Mouse (Mus musculus) hindlimb bud, embryonic 11.5 days (tissue): Measurements from ENCODE around the gene Cdc123.

Experiments used
- DNase-seq: peaks from one replicate; pipeline ENCODE4 v3.0.0-alpha.2; 2012; ENCODE audit warnings: low read depth, low spot score; ENCODE audit errors: extremely low spot score

Gene Cdc123

GRCm38 (mm10) chr2:5805228-5805627 is 39.7 kb downstream of the Cdc123 start:
- no peak for DNase-seq

GRCm38 (mm10) chr2:5804440-5805045 is 40.4 kb downstream of the Cdc123 start:
- DNase-seq, result no peak

- no peak for DNase-seq
Observed at GRCm38 (mm10) chr2:5801927-5802590, 42.9 kb downstream of the Cdc123 start.

GRCm38 (mm10) chr2:5801182-5801640 is 43.8 kb downstream of the Cdc123 start:
- DNase-seq, result no peak

GRCm38 (mm10) chr2:5797816-5798672 is 46.9 kb downstream of the Cdc123 start:
- DNase-seq, result no peak

- no peak for DNase-seq
Observed at GRCm38 (mm10) chr2:5793771-5794170, 51.2 kb downstream of the Cdc123 start.

- no peak for DNase-seq
Observed at GRCm38 (mm10) chr2:5792056-5792455, 52.9 kb downstream of the Cdc123 start.

- no peak for DNase-seq
Observed at GRCm38 (mm10) chr2:5789625-5790160, 55.3 kb downstream of the Cdc123 start.

- DNase-seq, result no peak
Observed at GRCm38 (mm10) chr2:5787391-5787790, 57.6 kb downstream of the Cdc123 start.

GRCm38 (mm10) chr2:5772464-5772863 is 72.5 kb downstream of the Cdc123 start:
- no peak for DNase-seq

- no peak for DNase-seq
Observed at GRCm38 (mm10) chr2:5770708-5771241, 74.2 kb downstream of the Cdc123 start.

- DNase-seq, result no peak
Observed at GRCm38 (mm10) chr2:5769630-5770029, 75.3 kb downstream of the Cdc123 start.

- DNase-seq, result no peak
Observed at GRCm38 (mm10) chr2:5768946-5769345, 76.0 kb downstream of the Cdc123 start.

GRCm38 (mm10) chr2:5762031-5762430 is 82.9 kb downstream of the Cdc123 start:
- no peak for DNase-seq

GRCm38 (mm10) chr2:5760479-5761008 is 84.4 kb downstream of the Cdc123 start:
- no peak for DNase-seq

GRCm38 (mm10) chr2:5758569-5758968 is 86.4 kb downstream of the Cdc123 start:
- DNase-seq, result no peak

GRCm38 (mm10) chr2:5750872-5751271 is 94.1 kb downstream of the Cdc123 start:
- no peak for DNase-seq

- DNase-seq, result no peak
Observed at GRCm38 (mm10) chr2:5749210-5749609, 95.8 kb downstream of the Cdc123 start.

- no peak for DNase-seq
Observed at GRCm38 (mm10) chr2:5747545-5748043, 97.4 kb downstream of the Cdc123 start.

- no peak for DNase-seq
Observed at GRCm38 (mm10) chr2:5746529-5746928, 98.4 kb downstream of the Cdc123 start.
